Mouse (Mus musculus) central nervous system, embryonic 14 days (tissue): ENCODE measurements around the gene Commd7. TPM values are rescaled to one million over a fixed set of nuclear protein-coding genes. Genes with fewer than 3 reads are reported as not detected.

Source experiments
- polyA plus RNA-seq: library from polyadenylated mRNA; depleted of rRNA; stranded (reverse); fragments of >200 nt; gene quantifications from 2 replicates; pipeline ENCODE4 v1.2.3, GENCODE M21; 2012; rRNA removed

Gene Commd7
- polyA plus RNA-seq = 39.2 and 45.1 TPM in 2 replicates

DNA sequence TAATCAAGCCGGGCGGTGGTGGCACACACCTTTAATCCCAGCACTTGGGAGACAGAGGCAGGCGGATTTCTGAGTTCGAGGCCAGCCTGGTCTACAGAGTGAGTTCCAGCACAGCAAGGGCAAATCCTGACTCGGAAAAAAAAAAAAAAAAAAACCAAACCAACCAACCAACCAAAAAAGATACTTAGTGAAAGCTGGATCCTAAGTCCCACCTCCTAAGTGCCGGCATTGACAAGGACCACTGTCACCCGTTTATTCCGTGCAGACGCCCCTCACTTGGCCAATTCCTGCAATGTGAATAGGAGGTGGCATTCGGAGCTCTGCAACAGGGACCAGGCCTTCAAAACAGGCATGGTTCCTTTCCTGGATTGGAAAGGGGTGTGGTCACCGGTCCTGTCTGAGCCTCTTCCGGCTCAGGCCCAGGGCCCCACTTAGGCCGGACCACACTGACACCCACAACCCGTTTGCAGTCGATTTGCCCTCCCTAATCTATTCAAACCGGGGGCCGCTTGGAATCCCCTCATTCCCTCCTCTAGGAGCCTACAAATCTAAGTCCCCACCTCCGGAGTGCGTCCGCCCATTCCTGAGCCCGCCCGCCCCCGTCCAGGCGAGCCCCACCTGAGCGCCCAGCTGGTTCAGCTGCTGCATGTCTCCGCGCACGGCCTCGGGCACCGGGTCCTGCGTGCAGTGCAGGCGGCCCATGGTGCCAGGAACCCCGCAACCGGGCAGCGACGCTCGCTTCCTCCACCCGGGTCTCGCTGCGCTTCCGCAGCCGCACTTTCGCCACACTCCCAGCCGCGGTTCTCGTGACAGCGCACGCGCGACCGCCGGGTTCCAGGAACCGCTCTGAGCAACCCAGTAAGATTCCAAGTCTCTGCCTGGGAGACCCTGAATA lies at the start of gene Commd7:
Commd7 (minus strand) TSS at position 806 of the 895 bp plus-strand sequence.

DNA sequence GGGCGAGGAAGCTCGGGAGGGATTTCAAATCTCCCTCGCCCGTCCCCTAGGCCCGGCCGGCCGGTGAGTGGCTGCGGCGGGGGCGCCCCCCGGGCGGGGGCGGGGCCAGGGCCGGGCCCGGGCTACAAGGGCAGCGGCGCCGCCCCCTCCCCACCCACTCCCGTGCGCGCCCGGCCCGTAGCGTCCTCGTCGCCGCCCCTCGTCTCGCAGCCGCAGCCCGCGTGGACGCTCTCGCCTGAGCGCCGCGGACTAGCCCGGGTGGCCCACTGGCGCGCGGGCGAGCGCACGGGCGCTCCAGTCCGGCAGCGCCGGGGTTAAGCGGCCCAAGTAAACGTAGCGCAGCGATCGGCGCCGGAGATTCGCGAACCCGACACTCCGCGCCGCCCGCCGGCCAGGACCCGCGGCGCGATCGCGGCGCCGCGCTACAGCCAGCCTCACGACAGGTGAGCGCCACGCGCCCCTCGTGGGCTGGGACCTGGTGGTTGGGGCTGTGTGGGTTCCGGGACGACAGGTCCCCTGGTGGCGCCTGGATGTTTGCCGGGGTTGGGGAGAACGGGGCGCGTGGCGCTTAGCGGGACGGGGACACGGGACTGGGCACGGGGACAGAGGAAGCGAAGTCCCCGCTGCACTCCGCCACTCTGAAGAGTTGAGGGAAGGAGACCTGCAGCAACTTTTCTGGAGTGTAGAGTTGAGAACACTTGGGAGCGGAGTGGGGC lies 16.9 kb upstream of the Commd7 start, which contains the start of gene Dnmt3b:
Dnmt3b (plus strand) TSS at position 153 of the 716 bp plus-strand sequence.

Other genes starting within 250 kb of the Commd7 start
- not detected in 2 replicates for gene 4930404H24Rik, start 140.0 kb downstream of the Commd7 start, polyA plus RNA-seq
- gene Nol4l, start 102.8 kb downstream of the Commd7 start, polyA plus RNA-seq = 65.8 and 68.0 TPM in 2 replicates
- gene Dnmt3b, start 16.7 kb upstream of the Commd7 start, polyA plus RNA-seq = 5.5 and 5.6 TPM in 2 replicates
- 0.07 TPM in 1 of 2 replicates, not detected in the other for gene Dnmt3c, start 63.9 kb upstream of the Commd7 start, polyA plus RNA-seq
- gene Mapre1, start 108.5 kb upstream of the Commd7 start, polyA plus RNA-seq = 75.6 and 95.7 TPM in 2 replicates
- gene Efcab8, start 147.2 kb upstream of the Commd7 start, polyA plus RNA-seq = 0.09 and 0.14 TPM in 2 replicates
- gene Sun5, start 238.3 kb upstream of the Commd7 start, polyA plus RNA-seq = not detected in 2 replicates
- 0.06 TPM in 1 of 2 replicates, not detected in the other for gene Bpifb2, start 242.3 kb upstream of the Commd7 start, polyA plus RNA-seq